Mouse (Mus musculus) midbrain, postnatal 0 days (tissue): ENCODE results near the gene Abat. TPM values are rescaled to one million over a fixed set of nuclear protein-coding genes. Genes with fewer than 3 reads are reported as not detected.

Source experiments
- ATAC-seq: fragments of 200-750 bp; cut with Nextera tagmentation; 2 replicates; pipeline ENCODE4 v1.8.0; 2017; ENCODE audit warnings: moderate number of reproducible peaks, mild to moderate bottlenecking, moderate TSS enrichment, moderate library complexity; ENCODE audit not compliant: low FRiP score
- DNase-seq: peaks from one replicate; pipeline ENCODE4 v3.0.0-alpha.2; 2015; ENCODE audit warnings: low spot score
- H3K27ac ChIP-seq: fragments of 300-500 bp; sonication (generic); 2 replicates; pipeline ENCODE4 v1.5.1; 2014; ENCODE audit warnings: low read depth, mild to moderate bottlenecking, low read length, mixed read lengths
- H3K27me3 ChIP-seq: fragments of 300-500 bp; sonication (generic); 2 replicates; pipeline ENCODE4 v1.6.1; 2014; ENCODE audit warnings: low read length, control low read depth, mixed read lengths; ENCODE audit not compliant: insufficient read depth
- H3K36me3 ChIP-seq: fragments of 300-500 bp; sonication (generic); 2 replicates; pipeline ENCODE4 v1.6.1; 2014; ENCODE audit warnings: low read length, control low read depth, mixed read lengths; ENCODE audit not compliant: insufficient read depth
- H3K4me1 ChIP-seq: fragments of 300-500 bp; sonication (generic); 2 replicates; pipeline ENCODE4 v1.6.1; 2014; ENCODE audit warnings: mild to moderate bottlenecking, control low read depth, antibody characterized with exemption, low read length, mixed read lengths; ENCODE audit not compliant: insufficient read depth
- H3K4me2 ChIP-seq: fragments of 300-500 bp; sonication (generic); 2 replicates; pipeline ENCODE4 v1.6.1; 2014; ENCODE audit warnings: low read depth, mild to moderate bottlenecking, low read length, mixed read lengths; ENCODE audit not compliant: poor library complexity, severe bottlenecking
- H3K4me3 ChIP-seq: fragments of 300-500 bp; sonication (generic); 2 replicates; pipeline ENCODE4 v1.5.1; 2014; ENCODE audit warnings: low read depth, mild to moderate bottlenecking, low read length, moderate library complexity
- H3K9ac ChIP-seq: fragments of 300-500 bp; sonication (generic); replicated peaks from 2 replicates; pipeline ENCODE4 v1.6.1; 2014; ENCODE audit warnings: mild to moderate bottlenecking, low read length, moderate library complexity, mixed read lengths; ENCODE audit not compliant: poor library complexity, severe bottlenecking
- H3K9me3 ChIP-seq: fragments of 300-500 bp; sonication (generic); 2 replicates; pipeline ENCODE4 v1.6.1; 2016; ENCODE audit warnings: low read length, control low read depth
- CTCF ChIP-seq: IDR thresholded peaks from 2 replicates; pipeline ENCODE4 v1.5.1; 2016; ENCODE audit warnings: antibody characterized with exemption, mild to moderate bottlenecking
- WGBS: fragments of 180-500 bp; shearing (Covaris S2); extraction: QIAGEN DNeasy Blood & Tissue Kit; methylation state at CpG from one replicate; pipeline ENCODE4 v1.1.7; 2014; 5-methylcytosine and 5-hydroxymethylcytosine counted together
- polyA plus RNA-seq: library from polyadenylated mRNA; unstranded; fragments of >200 nt; fragmentation: Nextera tagmentation; extraction: Ambion mirVana; gene quantifications from 2 replicates; pipeline ENCODE4 v1.2.1, GENCODE M21; 2015
- total RNA-seq: library from RNA; depleted of rRNA; stranded (reverse); fragments of >200 nt; gene quantifications from 2 replicates; pipeline ENCODE4 v1.2.3, GENCODE M21; 2014

Abat gene
- total and polyA plus RNA-seq, 2 experiments from 2014 or later: 89.4 to 137 TPM

DNA sequence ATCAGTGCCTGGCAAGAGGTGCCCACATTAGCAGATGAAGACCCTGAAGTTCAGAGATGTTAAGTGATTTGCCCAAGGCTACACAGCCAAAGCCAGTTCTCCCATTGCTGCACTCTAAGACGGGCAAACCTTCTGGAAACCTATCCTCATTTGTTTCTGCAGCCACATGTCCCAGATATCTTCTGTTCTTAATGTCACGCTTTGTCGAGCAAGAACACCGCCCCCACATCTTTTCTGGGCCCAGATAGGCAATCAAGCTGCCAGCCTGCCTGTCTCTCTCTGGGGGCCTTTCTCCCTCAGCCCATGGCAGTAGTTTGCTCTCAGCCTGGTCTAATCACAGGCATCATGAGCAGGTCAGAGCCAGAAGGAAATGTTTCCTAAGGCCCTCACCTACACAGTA is 83.1 kb downstream of the Abat start:
- TF ChIP-seq CTCF: no peak
- Histone ChIP-seq H3K9ac (no peak overlapping the region), H3K9me3 (no peaks in the 10 kb centered on the region), H3K36me3 (peaks cover 6% of the 10 kb centered on the region), H3K4me1 (no peaks in the 10 kb centered on the region), H3K4me3 (no peak overlapping the region), H3K27me3 (no peaks in the 10 kb centered on the region), H3K4me2 (no peak overlapping the region), H3K27ac (no peak overlapping the region)
- no peak for ATAC-seq
- no peak for DNase-seq
- WGBS: 70% methylated on average over 4 of the region's 4 CpGs

DNA sequence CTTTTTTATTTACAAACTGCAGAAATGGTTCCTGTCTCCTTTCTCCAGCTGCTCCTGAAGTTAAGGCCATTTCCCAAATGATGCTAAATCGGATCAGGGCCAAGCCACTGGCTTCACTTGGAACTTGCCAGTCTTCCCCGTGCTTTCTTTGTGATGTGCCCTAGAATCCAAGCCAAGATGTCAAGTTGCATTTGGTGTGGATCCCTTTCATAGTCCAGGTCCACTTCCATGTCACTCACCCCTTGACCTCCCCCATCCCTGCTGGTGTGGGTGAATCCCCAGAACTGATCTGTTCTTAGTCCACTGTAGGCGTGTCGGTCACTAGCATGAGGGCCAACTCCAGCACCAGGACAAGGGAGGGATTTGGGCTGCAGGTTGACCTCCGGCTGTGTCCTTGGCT is 84.3 kb downstream of the Abat start:
- no peak overlapping the region for H3K4me3 ChIP-seq
- no peak overlapping the region for H3K9ac ChIP-seq
- H3K27ac ChIP-seq: no peak overlapping the region
- H3K36me3 ChIP-seq: peaks cover 7% of the 10 kb centered on the region
- no peak for DNase-seq
- no peak for ATAC-seq
- no peaks in the 10 kb centered on the region for H3K4me1 ChIP-seq
- no peak for TF ChIP-seq CTCF
- H3K9me3 ChIP-seq: no peaks in the 10 kb centered on the region
- H3K4me2 ChIP-seq: no peak overlapping the region
- WGBS: 88% methylated on average over 5 of the region's 5 CpGs
- H3K27me3 ChIP-seq: no peaks in the 10 kb centered on the region

DNA sequence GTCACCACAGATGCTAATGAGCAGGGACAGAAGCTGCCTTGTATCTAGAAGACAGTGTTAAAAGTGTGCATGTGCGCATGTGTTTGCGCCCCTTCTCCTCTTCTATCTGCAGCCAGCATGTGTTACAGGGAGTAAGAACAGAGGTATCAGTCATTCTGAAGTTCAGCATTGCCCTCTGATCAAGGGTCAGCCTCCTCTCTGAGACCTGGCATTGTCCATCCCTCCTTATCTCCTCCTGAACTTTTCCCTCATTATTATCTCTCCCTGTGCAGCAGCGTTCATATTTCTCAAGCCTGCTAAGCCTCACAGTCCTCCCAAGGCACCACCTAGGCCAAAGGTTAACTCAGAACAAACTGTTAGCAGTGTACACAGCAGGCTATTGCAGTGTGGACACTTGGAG is 90.6 kb downstream of the Abat start:
- Histone ChIP-seq H3K36me3 (peaks cover 15% of the 10 kb centered on the region), H3K9me3 (no peaks in the 10 kb centered on the region), H3K27me3 (no peaks in the 10 kb centered on the region), H3K4me1 (no peaks in the 10 kb centered on the region), H3K27ac (no peak overlapping the region), H3K4me3 (no peak overlapping the region), H3K4me2 (no peak overlapping the region), H3K9ac (no peak overlapping the region)
- no peak for TF ChIP-seq CTCF
- WGBS: 92% methylated on average over 3 of the region's 3 CpGs
- no peak for ATAC-seq
- DNase-seq: no peak

DNA sequence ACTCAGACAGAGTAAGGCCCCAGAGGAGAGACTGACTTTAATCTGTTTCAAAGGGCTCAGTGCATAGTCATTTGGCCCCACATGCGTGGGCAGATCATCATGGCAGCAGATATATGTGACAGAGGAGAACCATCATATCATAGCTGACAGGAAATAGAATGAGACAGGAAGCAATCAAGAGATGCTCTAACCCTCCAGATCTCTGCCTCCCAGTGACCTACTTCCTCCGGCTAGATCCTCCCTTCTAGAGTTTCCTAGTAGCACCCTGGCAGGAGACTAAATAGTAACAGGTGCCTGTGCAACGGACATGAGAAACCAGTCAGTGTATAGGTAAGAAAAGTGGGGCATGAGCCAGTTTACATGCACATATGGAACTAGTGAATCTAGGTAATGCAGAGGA is 97.2 kb downstream of the Abat start:
- Histone ChIP-seq H3K4me1 (no peaks in the 10 kb centered on the region), H3K27me3 (no peaks in the 10 kb centered on the region), H3K36me3 (peaks cover 28% of the 10 kb centered on the region), H3K9ac (no peak overlapping the region), H3K27ac (no peak overlapping the region), H3K4me3 (no peak overlapping the region), H3K9me3 (no peaks in the 10 kb centered on the region), H3K4me2 (no peak overlapping the region)
- ATAC-seq (no peak), DNase-seq (no peak)
- no peak for TF ChIP-seq CTCF
- 88% methylated on average over 3 of the region's 3 CpGs for WGBS

DNA sequence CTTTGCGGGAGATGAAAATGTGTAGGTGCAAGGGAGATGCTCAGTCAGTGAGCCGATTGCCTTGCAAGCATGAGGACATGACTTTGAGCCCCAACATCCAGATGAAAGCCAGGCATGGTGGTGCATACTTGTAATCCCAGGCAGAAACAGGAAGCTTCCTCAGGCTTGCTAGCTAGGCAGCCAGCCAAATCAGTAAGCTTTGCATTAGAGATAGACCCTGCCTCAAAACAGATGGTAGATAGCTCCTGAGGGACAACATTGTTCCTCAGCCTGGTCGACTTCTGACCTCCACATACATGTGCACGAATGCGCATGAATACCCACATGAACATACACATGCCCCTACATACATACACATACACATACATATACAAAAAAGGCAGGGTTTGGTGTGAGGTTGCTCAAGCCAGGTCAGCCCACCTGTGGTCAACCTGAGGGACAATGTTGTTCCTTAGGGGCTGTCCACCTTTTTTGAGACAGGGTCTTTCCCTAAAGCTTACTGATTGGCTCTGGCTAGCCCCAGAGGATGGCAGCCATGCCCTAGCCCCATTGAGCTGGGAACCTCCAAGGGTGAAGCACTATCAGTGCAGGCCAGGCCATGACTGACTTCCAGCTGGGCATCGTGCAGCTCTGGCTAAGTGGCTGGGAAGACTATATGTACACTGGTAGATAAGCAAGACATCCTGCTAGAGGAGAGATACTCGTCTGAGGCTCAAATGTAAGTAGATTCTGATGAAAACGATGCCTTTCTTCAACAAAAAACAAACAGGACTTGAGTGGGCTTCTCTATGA is 99.2 kb downstream of the Abat start:
- ATAC-seq (no peak), DNase-seq (no peak)
- Histone ChIP-seq H3K9ac (no peak overlapping the region), H3K27me3 (no peaks in the 10 kb centered on the region), H3K4me1 (no peaks in the 10 kb centered on the region), H3K9me3 (no peaks in the 10 kb centered on the region), H3K36me3 (peaks cover 29% of the 10 kb centered on the region), H3K4me2 (no peak overlapping the region), H3K4me3 (no peak overlapping the region), H3K27ac (no peak overlapping the region)
- no peak for TF ChIP-seq CTCF
- 89% methylated on average over 8 of the region's 8 CpGs for WGBS

DNA sequence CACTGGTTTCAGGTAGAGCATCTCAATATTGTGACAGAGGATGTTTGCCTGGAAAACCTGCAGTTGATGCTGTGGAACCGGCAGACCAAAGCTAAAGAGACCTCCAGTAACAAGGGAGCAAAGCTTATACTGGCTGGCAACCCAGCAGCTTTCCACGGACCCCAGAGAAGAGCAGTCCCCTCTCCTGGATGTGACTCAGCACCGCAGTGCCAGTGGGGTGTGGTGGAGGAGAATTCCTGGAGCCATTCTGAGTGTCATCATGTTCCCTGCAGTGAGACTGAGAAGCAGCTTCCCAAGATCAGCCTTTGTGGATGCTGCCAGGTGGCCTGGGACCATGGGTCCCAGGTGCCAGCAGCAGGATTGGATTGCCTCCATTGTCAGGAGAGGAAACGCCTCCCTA is 99.8 kb downstream of the Abat start:
- TF ChIP-seq CTCF: no peak
- 87% methylated on average over 4 of the region's 4 CpGs for WGBS
- no peak for ATAC-seq
- no peak overlapping the region for H3K4me2 ChIP-seq
- H3K36me3 ChIP-seq: peaks cover 29% of the 10 kb centered on the region
- no peak overlapping the region for H3K4me3 ChIP-seq
- no peak overlapping the region for H3K9ac ChIP-seq
- no peak overlapping the region for H3K27ac ChIP-seq
- H3K27me3 ChIP-seq: no peaks in the 10 kb centered on the region
- DNase-seq: no peak
- no peaks in the 10 kb centered on the region for H3K4me1 ChIP-seq
- H3K9me3 ChIP-seq: no peaks in the 10 kb centered on the region
